Mouse (Mus musculus) cerebellum, adult 9-11 months (tissue): Measurements from ENCODE around the gene Shox2.
A peak's percentile ranks its signal among the peaks of the same experiment; 100 is the strongest.

Source experiments
- DNase-seq: peaks from one replicate; pipeline ENCODE4 v3.0.0; 2022

Shox2 gene

GRCm38 (mm10) chr3:66981706-66982105, at the start of gene Shox2:
TSS of gene Shox2 (minus strand) at chr3:66981771.
- no peak for DNase-seq

- no peak for DNase-seq
Measured at GRCm38 (mm10) chr3:66996820-66997219, 15.2 kb upstream of the Shox2 start.

DNA sequence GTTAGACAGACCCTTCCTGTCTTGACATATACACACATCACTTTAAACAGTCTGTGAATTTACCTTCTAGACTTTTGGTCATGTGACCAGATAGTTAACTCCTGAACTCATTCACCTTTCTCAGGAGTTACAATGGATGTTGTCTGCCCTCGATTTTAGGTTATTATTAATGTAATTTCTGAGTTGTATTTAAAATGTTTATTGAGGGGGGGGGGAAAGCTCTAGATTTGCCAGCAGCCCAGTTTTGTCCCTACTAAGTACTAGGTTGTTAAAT, 4.7 kb upstream of the Shox2 start:
- DNase-seq: no peak

DNA sequence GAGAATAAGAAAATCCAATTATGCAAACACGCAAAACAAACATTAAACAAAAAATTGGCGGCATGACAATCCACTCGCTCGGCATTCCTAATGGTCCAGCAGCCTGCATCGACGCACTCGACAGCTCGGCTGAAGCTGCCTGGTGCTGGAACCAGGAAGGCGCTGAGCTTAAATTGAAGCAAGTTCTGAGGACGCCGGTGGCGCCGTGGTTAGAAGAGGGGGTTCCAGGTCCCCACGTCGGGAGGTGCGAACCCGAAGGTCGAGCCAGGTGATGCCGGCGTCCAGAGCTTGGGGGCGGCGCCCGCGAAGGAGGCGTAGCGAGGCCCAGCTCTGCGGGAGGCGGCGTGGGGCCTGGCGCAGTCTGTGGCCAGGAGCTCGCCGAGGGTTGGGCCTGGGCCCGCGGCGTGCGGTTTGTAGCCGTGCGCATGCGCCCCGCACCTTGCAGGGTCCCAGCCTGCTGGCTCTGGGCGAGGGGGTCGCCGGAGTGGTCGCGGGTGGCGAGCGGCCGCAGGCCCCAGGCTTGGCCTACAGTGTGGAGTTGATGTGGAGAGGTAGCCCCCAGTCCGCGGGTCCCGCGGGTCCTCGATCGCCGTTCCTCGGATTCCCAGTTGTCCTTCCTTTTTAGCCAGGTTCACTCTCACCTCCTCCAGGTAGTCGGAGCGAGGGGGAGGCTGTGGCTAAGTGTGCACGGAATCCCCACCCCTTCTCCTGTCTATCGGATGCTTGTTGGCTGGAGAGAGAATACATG, 4.1 kb upstream of the Shox2 start:
- peak; percentile 76 for DNase-seq

GRCm38 (mm10) chr3:66983481-66983880, 1.9 kb upstream of the Shox2 start:
- DNase-seq: no peak

GRCm38 (mm10) chr3:66982181-66982911, 775 bp upstream of the Shox2 start:
- DNase-seq: no peak

DNA sequence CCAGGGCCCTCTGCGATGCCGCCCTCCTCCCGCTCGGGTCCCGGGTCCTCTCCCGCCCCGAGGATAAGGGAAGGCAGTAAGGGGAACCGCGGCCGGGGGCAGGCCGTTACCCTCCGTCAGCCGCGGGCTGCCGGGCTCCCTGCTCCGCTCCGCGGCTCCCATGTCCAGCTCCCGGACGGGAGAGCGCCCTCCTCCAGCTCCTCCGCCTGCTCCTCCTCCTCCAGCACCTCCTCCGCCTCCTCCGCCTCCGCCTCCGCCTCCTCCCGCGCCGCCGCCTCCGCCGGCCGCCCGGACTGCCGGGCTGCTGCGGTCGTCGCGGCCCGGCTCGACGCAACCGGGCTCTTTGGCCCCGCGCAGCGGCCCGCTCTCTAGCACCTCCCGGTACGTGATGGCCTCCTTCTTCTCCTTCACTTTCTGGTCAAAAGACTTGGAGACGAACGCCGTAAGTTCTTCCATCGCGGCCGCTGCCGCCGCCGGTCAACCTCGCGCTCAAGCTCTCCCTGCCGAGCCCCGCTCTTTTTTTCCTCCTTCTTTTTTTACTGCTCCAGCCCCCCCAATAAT, 390 bp downstream of the Shox2 start, which contains the start of gene Rsrc1:
Gene Rsrc1 (plus strand): TSS at position 290 of the 561 bp plus-strand sequence.
- no peak for DNase-seq

GRCm38 (mm10) chr3:66980111-66980975, 1.2 kb downstream of the Shox2 start:
- DNase-seq: no peak

DNA sequence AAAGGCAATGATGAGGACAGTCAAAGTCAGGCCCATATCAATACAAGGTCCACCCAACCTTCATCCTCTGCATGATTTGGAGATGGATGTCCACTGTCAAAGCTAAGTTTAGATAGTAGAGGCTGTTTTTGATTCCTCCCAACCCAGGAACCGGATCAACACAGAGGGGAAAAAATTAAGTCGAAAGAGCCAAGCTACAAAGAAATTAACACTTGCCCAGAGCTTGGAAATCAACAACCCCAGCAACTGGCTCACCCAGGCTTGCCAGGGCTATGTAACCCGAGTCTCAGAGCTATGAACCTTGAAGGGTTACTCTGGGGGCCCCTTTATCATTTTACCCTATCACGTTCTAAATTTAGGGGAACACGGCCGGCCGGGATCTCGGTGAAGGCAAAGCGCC, 2.1 kb downstream of the Shox2 start:
- DNase-seq: no peak

DNA sequence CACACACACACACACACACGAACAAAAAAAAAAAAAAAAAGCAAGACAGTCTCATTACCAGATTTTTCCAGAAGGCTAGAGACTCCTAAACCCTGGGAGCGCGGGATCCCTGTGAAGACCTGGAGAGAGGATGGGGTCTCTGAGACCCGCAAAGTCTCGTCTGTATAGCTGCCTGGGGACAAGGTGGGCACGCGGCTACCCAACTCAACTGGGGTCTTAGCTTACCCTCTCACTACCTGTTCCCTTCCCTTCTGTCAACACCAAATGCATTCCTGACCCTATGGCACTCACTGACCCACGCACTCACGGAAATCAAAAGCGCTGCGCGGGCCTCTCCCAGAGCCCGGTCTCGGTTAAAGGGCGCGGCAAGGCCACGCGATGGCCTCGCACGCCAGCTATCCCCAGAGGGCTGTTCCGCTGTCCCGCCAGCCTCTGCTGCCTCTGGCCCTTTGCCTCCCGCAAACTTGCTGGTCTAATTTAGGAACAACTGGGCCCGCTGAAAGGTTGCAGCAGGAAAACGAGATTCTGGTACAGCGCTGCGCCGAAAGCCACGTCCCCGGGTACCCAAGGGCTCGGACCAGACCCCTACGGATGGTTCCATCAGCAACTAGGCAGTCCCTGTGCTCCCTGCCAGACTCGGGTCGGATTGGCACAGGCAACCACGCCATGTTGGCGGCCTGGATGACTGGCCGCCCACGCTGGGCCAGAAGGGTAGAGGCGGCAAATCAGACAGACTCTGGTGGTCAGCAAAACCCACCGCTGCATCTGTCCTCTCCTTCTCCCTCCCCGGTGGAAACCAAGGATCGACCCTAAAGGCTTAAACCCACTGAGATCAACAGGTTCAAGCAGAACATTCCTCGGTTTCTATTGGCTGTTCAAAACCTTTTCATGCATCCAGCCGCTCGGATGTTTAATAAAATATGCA, 2.9 kb downstream of the Shox2 start:
- DNase-seq: no peak

DNA sequence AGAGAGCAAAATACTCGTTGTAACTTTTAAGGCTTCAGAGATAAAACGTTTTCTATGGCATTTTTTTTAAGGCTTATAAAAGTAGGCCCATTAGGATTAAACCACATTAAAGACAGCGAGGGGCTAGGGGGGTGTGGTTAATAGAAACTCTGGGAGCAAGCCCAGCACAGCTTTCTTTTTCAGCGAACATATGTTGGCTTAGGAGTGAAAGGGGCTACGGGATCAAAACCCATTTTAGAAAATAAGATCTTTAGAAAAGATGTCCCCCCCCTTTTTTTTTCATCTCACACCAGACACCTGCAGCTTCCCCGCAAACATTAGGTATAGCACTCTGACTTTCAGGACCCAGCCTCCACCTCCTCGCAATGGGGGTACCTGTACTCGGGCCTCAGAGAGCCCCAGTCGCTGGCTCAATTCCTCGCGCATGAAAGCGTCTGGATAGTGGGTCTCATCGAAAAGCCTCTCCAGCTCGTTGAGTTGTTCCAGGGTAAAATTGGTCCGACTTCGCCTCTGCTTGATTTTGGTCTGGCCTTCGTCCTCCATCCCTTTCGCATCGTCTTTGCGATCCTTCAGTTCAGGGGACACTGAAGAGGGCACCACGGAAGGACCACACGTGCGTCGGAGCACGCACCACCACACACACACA, 3.6 kb downstream of the Shox2 start:
- DNase-seq: no peak

- no peak for DNase-seq
Measured at GRCm38 (mm10) chr3:66976889-66977615, 4.5 kb downstream of the Shox2 start.

DNA sequence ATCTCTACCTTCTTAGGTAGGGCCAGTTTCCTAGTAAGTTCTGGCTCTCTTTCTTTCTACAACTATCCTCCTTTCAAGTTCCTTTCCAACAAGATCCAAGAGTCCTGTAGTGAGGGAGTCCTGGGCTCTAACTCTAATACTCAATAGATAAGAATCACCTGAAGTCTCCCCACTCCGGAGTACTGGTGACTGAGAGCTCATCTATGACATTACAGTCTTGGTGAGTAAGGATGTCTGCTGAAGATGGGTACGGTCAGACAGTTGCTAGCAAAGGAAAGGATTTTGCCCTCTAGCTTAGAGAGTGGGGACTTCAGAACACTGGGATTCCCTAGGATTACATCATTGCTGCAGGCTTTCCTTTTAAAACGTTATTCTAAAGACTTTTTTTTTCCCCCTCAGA, 7.1 kb downstream of the Shox2 start:
- no peak for DNase-seq

GRCm38 (mm10) chr3:66973391-66973943, 8.1 kb downstream of the Shox2 start:
- DNase-seq: no peak

DNA sequence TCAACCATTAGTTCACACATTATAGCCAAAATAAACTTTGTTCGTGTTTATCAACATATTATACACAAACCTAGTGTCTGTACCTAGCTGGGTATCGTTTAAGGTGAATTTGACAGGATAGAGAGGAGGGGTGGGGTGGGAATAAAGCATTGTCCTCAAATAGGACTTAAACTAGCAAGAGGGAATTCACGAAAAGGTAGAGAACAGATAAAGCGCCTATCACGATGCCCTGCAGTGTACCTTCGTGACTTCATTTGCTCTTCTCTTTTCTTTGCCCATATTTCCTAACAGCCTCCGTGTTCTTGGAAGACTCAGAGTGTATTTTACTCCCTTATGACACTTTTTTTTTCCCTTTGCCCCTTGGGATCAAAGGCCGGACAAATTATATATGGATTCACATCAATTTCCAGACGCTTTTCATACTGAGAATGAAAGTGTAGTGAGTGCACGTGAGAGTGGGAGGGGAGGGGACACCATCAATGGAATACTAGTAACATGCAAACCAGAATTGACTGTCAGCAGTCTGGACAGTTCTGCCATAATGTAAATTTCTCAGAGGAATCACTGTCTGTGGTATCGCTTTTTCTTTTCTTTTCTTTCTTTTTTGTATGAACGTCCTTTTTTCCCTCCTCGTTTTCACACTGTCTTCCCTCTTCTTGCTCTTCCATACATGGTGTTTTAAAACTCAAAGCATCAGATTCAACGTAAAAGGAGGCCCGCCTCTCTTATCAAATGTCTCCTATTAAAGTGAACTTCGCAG, 9.2 kb downstream of the Shox2 start:
- no peak for DNase-seq

DNA sequence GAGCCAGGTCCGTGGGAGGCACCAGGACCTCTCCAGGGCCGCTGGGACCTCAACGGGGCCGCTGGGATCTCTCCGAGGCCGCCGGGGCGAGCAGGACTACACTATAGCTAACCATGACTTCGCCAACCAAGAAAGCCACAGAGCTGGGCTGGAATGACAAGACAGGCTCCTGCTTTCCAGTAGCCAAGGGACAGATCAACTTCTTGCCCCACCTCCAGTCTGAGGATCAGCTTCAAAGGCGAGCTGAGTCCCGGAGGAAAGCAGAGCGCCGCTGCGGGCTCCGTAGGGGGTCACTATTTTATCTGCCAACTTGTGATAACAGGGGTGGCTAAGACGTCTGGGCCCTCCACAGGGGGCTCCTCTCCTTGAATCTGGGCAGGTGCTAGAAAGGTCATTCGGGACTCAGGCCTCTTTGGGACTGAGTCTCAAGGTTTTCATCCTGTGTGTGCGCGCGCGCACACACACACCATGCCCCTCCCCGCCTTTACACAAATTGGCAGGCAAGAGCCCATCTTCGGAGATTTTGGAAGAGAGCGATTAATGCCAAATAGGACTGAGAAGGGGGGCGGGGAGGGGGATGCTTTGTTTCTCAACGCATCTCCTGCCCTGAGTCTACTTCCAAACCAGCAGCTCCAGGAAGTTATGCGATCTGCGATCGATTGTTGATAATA, 10.8 kb downstream of the Shox2 start:
- no peak for DNase-seq

DNA sequence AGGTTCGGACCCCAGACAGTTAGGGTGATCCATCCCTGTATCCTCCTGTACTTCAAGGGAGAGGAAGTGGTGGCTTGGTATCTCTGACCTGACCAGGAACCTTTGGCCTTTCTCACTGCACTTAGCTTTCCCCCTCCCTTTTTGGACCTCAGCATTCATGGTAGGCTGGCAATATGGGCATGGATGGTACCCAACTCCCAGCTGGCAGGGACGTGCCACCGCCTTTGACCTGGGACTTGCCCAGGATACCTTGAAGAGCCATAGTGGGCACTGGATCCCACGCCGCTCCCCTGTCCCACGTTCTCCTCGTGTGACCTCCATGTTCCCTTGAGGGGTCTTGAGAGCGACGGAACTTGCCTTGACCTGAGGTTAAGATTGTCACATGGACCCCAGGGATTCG, 11.3 kb downstream of the Shox2 start:
- no peak for DNase-seq

GRCm38 (mm10) chr3:66967508-66967907, 14.1 kb downstream of the Shox2 start:
- no peak for DNase-seq

- no peak for DNase-seq
Measured at GRCm38 (mm10) chr3:66964884-66965283, 16.7 kb downstream of the Shox2 start.
